Mouse (Mus musculus) v-Abl transformed pro-B cells (cell line): ENCODE results near the gene Fars2.

Experiments used
- in situ Hi-C, 2 experiments: fragments of 400-800 bp; cut with MboI; formaldehyde crosslinking; loops; one replicate each; pipeline ENCODE4 v1.15.1; 2025; ENCODE audit not compliant: unreplicated experiment in 2 of 2

Gene Fars2

GRCm38 (mm10) chr13:36540231-36540630 lies 423.0 kb downstream of the Fars2 start:
- in situ Hi-C loops = no loop called here

DNA sequence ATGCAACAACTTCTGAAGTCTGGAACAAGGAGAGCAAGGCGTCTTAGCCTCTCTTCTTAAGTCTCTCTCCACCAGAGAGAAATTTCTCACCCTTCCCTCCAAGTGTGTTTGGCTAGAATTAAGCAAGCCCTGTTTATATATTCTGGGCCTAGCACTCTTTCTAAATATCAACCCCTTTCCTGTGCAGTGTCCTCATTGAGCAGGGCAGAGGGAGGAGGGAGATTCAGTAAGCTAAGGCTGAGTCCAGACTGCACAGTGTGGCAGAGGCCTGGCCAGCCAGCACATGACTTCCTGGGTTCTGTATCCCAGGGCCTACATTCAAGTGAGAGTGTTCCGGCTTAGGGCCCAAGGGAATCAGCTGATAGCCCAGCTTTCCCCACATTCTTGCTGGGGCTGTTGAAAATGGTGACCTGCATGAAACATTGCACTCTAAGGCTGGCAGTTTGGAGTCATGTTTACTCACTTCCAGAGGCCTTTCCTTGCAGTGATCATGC lies 424.1 kb downstream of the Fars2 start:
- in situ Hi-C loops = no loop called here

- in situ Hi-C loops = no loop called here
Measured at GRCm38 (mm10) chr13:36550694-36551093, 433.5 kb downstream of the Fars2 start.

DNA sequence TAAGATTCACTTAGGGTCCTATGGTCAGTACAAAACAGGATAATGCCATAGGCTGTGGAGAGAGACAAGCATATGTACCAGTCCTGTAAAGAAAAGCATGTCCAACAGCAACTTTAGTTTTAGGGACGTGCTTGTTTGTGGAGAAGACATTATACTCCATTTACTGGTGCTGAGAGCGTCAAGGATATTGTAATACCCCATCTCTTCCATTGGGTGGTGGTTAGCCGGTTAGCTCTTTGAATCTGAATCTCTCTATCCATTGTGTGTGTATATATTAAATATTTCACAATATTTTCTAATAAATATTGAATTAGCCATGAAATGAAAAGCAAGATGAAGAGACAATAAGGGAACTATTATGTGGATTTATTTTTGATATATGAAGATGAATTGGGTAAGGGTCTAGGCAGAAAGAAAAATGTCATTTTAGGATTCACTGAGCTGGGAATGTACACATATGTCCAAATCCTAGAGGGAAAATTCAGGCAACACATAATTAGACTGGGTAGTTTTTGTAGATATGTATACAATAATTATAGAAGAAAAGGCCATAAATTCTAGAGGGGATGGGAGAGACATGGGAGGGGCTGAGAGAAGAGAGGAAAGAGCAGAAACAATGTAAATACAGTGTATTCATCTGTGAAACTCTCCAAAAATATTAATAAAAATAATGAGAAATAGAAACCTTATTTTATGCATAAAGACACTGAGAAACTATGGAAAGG lies 435.5 kb downstream of the Fars2 start:
- in situ Hi-C loops = no loop called here

- in situ Hi-C loops = no loop called here
Measured at GRCm38 (mm10) chr13:36553247-36553642, 436.0 kb downstream of the Fars2 start.

GRCm38 (mm10) chr13:36554743-36555142 lies 437.5 kb downstream of the Fars2 start:
- in situ Hi-C loops = no loop called here

- in situ Hi-C loops = no loop called here
Measured at GRCm38 (mm10) chr13:36562447-36563441, 445.5 kb downstream of the Fars2 start.

DNA sequence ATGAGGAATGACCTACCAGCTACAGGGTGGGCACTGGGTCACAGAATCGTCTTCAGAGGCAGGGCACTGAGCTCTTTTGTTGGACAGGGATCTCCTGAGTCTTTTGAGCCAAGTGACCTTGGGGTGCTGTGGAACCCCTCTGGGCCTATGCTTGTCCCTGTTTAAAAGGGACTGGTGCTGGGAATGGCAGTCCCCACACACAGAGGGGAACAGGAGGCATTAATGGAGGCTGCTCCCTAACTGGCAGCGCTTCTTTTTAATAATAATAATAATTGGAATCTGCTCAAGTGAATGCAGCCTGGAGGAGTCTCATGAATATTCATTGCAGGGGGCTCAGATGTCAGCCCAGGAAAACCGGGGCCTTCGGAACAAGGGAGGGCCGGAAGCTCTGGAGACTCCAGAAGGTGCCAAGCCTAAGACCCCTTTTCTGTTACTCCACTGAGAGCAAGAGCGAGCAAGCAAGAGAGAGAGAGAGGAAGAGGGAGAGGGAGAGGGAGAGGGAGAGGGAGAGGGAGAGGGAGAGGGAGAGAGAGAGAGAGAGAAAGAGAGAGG lies 447.6 kb downstream of the Fars2 start:
- in situ Hi-C loops = no loop called here

DNA sequence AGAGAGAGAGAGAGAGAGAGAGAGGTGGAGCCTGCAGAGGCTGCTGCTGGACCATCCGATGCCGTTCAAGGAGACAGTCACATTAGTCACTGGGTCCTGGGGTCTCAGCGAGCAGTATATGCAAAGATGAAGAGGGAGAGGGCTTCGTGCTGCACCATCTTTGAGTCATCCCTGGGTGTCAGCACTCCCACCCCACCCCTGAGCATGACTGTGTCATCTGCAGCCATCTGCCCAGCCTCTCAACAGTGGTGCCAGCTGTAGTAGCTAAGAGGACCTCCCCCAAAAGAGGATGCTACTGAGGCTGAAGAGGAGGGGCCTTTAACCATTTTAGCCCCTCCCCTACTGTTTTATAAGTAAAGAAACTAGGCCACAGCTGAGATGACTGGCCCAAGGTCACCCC lies 459.6 kb downstream of the Fars2 start:
- in situ Hi-C loops = no loop called here

GRCm38 (mm10) chr13:36577916-36578568 lies 460.8 kb downstream of the Fars2 start:
- in situ Hi-C loops = no loop called here

DNA sequence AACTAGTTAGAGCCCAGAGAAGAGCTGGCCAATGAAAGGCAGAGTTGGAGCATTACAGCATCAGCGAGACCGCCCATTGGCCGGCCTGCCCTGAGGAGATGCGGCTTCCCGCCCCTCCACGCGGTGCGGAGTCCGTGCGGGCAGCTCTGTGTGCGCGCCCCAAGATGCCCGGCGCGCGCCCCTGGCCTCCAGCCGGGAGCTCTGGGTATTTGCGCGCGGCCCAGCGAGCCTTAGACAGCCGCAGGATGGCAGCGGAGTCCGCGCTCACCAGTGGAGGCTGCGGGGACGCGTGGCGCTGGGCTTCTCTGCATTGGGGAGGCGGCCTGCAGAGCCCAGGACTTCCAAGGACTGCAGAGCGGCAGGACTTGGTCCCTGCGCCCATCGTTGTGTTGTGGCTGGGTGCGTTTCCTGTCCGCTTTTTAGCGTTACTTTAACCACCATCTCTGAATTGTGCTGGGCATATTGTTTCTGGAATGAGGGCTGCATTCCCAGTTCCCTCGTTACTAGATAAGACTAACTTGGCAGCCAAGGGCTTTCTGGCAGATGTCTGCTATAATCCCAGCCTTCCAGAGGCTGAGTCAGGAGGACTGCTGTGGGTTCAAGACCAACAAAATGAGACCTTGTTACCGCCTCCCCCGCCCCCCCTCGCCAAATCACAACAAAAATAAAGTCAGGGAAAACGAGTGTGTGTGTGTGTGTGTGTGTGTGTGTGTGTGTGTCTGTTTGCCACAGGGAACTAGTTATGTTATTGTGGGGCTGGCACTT lies 461.5 kb downstream of the Fars2 start:
- in situ Hi-C loops = no loop called here

DNA sequence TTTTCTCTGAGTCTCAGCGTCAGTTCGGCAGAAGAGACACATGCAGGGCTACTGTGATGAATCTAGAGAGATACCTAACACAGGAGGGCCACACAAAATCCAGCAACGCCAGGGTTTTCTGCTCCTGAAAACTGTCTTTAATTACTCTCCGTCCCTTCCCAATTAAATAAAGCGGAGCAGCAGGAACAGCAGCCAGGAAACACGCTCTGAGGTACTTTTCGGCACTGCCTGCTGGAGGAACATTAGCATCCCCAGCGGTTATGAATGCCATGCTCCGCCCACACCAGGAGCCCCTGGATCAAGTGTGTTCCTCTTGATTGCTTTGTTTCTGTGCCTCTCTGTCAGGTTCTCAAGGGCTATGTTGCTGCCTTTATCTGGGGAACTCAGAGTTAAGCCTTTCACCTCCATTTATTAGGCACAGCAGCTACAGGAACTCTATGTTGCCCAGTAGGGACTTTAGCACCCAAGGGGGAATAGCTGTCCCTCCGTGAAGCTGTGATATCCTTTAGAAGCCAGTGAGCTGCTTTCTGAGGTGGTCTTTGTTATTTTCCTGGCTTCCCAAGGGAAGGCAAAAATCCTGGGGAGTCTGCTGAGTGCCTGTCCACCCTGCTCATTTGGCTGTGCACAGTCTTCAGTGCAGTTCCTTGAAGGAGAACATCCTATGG lies 465.3 kb downstream of the Fars2 start:
- in situ Hi-C loops = no loop called here

- in situ Hi-C loops = no loop called here
Measured at GRCm38 (mm10) chr13:36583481-36584151, 466.4 kb downstream of the Fars2 start.

DNA sequence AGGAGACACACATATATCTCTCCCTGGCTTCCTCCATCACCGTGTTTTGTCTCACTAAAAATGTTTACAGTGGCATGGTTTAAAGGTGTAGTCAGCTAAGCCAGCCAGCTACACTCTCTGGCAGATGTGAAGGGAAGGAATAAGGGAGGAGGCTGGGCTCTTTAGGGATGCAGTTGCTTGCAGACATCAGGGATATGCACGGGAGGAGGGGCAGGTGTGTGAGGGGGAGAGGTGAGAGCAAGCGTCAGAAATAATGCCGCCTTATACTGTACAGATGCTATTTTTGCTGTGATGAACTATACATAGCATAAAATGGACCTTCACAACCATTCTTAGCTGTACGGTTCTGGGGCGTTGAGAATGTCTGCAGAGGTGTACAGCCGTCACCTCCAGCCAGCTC lies 467.0 kb downstream of the Fars2 start:
- in situ Hi-C loops = no loop called here

- in situ Hi-C loops = no loop called here
Measured at GRCm38 (mm10) chr13:36589092-36589491, 471.9 kb downstream of the Fars2 start.

DNA sequence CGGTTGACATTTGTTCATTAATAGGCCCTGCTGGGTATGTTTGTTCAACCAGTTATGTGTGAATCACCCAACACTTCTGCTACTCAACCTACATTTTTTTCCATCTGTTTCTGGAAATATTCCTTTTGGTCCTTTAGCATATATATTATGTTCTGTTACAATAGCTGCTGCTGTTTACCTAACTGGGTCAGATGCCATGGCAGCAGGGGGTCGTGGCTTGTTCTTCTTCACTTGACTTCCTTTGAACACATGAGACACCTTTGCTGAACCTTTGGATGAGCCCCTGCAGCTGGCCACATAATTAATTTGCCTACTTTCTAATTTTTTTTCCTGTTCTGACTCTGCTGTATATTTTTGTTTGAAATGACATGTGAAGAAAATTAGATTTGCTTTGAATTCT lies 475.1 kb downstream of the Fars2 start:
- in situ Hi-C loops = no loop called here

- in situ Hi-C loops = no loop called here
Measured at GRCm38 (mm10) chr13:36606717-36607116, 489.5 kb downstream of the Fars2 start.

- in situ Hi-C loops = no loop called here
Measured at GRCm38 (mm10) chr13:36607871-36608270, 490.7 kb downstream of the Fars2 start.

GRCm38 (mm10) chr13:36610426-36610825 lies 493.2 kb downstream of the Fars2 start:
- in situ Hi-C loops = no loop called here
